Comparison of ENCODE assay signal across 8 mouse cellular contexts in genomic region chr11:26386678-26387077, GRCm38 (mm10). TPM values are rescaled to one million over a fixed set of nuclear protein-coding genes. Genes with fewer than 3 reads are reported as not detected.
DNase-seq lines count a peak whose midpoint lies in the region; ATAC-seq and TF ChIP-seq lines count a peak whose summit lies in the region.

No protein-coding gene starts in this region.

- peak; percentile 7; the same call in 1 of the 2 replicates for ATAC-seq in granulocyte monocyte progenitor cell, adult 5-6 weeks (replicated peaks; ENCODE audit: poor library complexity, severe bottlenecking)

- H3K4me1 ChIP-seq in heart, adult 2 months (ENCODE audit: control insufficient read depth, insufficient read depth, low read length) = no peaks in the 10 kb centered on the region
- H3K4me1 ChIP-seq in ES-Bruce4 (ENCODE audit: control insufficient read depth, insufficient read depth, low read length) = no peaks in the 10 kb centered on the region
- peaks cover 12% of the 10 kb centered on the region for H3K4me1 ChIP-seq in megakaryocyte, embryonic 14.5 days

- H3K36me3 ChIP-seq in heart, adult 2 months (ENCODE audit: control insufficient read depth, insufficient read depth, low read length) = no peaks in the 10 kb centered on the region
- H3K36me3 ChIP-seq in ES-Bruce4 (ENCODE audit: control insufficient read depth, insufficient read depth, low read length, poor library complexity, severe bottlenecking) = no peaks in the 10 kb centered on the region
- H3K36me3 ChIP-seq in megakaryocyte, embryonic 14.5 days (replicated peaks; ENCODE audit: low read length) = no peaks in the 10 kb centered on the region

- intact Hi-C loops in heart, adult 2 months (cut with DNase I) = loop anchor here (10.0 kb wide), 1 partner anchor 208 kb away; the partner anchor contains the start of genes Gm6899 and Vrk2

- peak overlapping the region; percentile 90; the same call in 1 of the 2 replicates for H3K27ac ChIP-seq in heart, adult 2 months
- peak overlapping the region; percentile 60 for H3K27ac ChIP-seq in ES-Bruce4 (ENCODE audit: insufficient read depth, low read length)

- DNase-seq in heart, adult 2 months = no peak
- no peak for DNase-seq in heart, adult 9 months (ENCODE audit: low spot score in 2 of 2)
- no peak for DNase-seq in thymus, postnatal 0 days (ENCODE audit: low spot score)
- no peak for DNase-seq in adrenal gland, postnatal 36 days
- no peak for DNase-seq in adrenal gland, postnatal 4 days (ENCODE audit: low spot score in 2 of 2)

- TF ChIP-seq CTCF in heart, adult 2 months (IDR thresholded peaks at IDR 0.05) = no peak
- no peak for TF ChIP-seq CTCF in ES-Bruce4 (IDR thresholded peaks at IDR 0.05; ENCODE audit: low read depth, low read length)

- no peak overlapping the region for H3K9ac ChIP-seq in heart, adult 2 months (ENCODE audit: low read depth, low read length)
- peak overlapping the region; percentile 65 for H3K9ac ChIP-seq in ES-Bruce4 (ENCODE audit: low read depth, poor library complexity, severe bottlenecking)

- 60% methylated on average over 2 of the region's 2 CpGs for WGBS in heart, adult 2 months

- no peak for TF ChIP-seq EP300 in heart, adult 2 months (IDR thresholded peaks at IDR 0.05; ENCODE audit: insufficient read depth, low read depth, low read length)
- TF ChIP-seq EP300 in ES-Bruce4 (IDR thresholded peaks at IDR 0.05; ENCODE audit: insufficient read depth, low read depth, low read length) = no peak

- H3K4me3 ChIP-seq in heart, adult 2 months = peak overlapping the region; percentile 72
- peak overlapping the region; percentile 87 for H3K4me3 ChIP-seq in ES-Bruce4 (ENCODE audit: low read depth, low read length)
- peak overlapping the region; percentile 98 for H3K4me3 ChIP-seq in megakaryocyte, embryonic 14.5 days (replicated peaks)

- H3K9me3 ChIP-seq in ES-Bruce4 (replicated peaks; ENCODE audit: control insufficient read depth, insufficient read depth, low read length, poor library complexity, severe bottlenecking) = no peaks in the 10 kb centered on the region
- no peaks in the 10 kb centered on the region for H3K9me3 ChIP-seq in megakaryocyte, embryonic 14.5 days

- no peaks in the 10 kb centered on the region for H3K27me3 ChIP-seq in heart, adult 2 months (ENCODE audit: control insufficient read depth, insufficient read depth, low read length)
- no peaks in the 10 kb centered on the region for H3K27me3 ChIP-seq in ES-Bruce4 (ENCODE audit: control insufficient read depth, insufficient read depth, low read length, poor library complexity, severe bottlenecking)
- H3K27me3 ChIP-seq in megakaryocyte, embryonic 14.5 days (replicated peaks) = peaks cover 3% of the 10 kb centered on the region

- H3K79me2 ChIP-seq in heart, adult 2 months (replicated peaks; ENCODE audit: control insufficient read depth, insufficient read depth, low read length) = no peaks in the 10 kb centered on the region

- no peak for TF ChIP-seq POLR2A in heart, adult 2 months (IDR thresholded peaks at IDR 0.05; ENCODE audit: insufficient read depth, low read depth, low read length)
- no peak for TF ChIP-seq POLR2A in ES-Bruce4 (IDR thresholded peaks at IDR 0.05; ENCODE audit: insufficient read depth, low read length)

RNA-seq across cellular contexts. Expression of gene Fancl, which starts 0.7 kb away (rescaled TPM):
- total RNA-seq in heart, adult 2 months (2021) = 1 to 10 TPM; 7.6 to 9.1 TPM
- 1.6 and 4.5 TPM in 2 replicates for polyA plus RNA-seq in heart, adult 2 months (2012; rRNA removed)
- polyA plus RNA-seq in ES-Bruce4 (2011; ENCODE audit: insufficient read depth, insufficient read length, low read depth, missing spikeins) = 36.4 and 37.6 TPM in 2 replicates
- 16.0 and 16.5 TPM in 2 replicates for total RNA-seq in granulocyte monocyte progenitor cell, adult 5-6 weeks (2014; fragmentation: Nextera tagmentation)
- 44.9 and 45.3 TPM in 2 replicates for total RNA-seq in granulocyte monocyte progenitor cell, adult 5-6 weeks (2017)
- 0.41 TPM in 1 of 2 replicates, not detected in the other for polyA plus RNA-seq in megakaryocyte, embryonic 14.5 days (2012; ENCODE audit: insufficient read depth, low replicate concordance)
- 31.9 and 32.6 TPM in 2 replicates for polyA plus RNA-seq in thymus, postnatal 0 days (2015; fragmentation: Nextera tagmentation; extraction: Ambion mirVana)
- 10 to 100 TPM; 13.1 to 18.7 TPM for total RNA-seq in adrenal gland, postnatal 36 days (2021)
- 10 to 100 TPM; 18.2 to 20.4 TPM for total RNA-seq in adrenal gland, postnatal 4 days (2021)
